Mouse (Mus musculus) heart, adult 2 months (tissue): ENCODE results near the gene Tbxas1.

Source experiments
- CTCF ChIP-seq: fragments of 200-600 bp; IDR thresholded peaks from 2 replicates; pipeline ENCODE4 v1.8.1; 2022; ENCODE audit warnings: antibody characterized with exemption, mild to moderate bottlenecking, moderate library complexity
- EP300 ChIP-seq: fragments of 200-500 bp; IDR thresholded peaks from 2 replicates; pipeline ENCODE4 v1.6.1; 2011; ENCODE audit warnings: low read depth, low read length, control low read depth; ENCODE audit not compliant: insufficient read depth
- POLR2A ChIP-seq: fragments of 200-500 bp; IDR thresholded peaks from 2 replicates; pipeline ENCODE4 v1.6.1; 2011; ENCODE audit warnings: mild to moderate bottlenecking, low read depth, low read length, control low read depth; ENCODE audit not compliant: insufficient read depth

DNA sequence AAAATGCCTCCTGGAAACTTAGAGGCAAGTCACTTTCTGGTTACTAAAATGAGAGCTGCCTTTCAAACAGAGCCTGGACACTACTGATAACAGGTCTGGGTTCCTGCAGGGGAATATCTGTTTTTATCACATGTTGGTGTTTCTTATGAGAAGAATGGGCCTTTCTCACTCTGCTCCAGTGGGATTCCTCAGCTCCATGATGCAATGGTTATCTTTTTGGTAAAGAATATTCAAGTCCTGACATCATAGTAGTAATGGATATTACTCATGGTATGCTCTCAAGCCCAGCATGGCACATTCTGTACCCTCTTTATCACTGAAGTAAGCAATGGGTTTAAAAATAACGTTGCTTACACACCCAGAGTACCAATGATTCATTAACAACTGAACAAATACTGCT is 40.0 kb upstream of the Tbxas1 start:
- TF ChIP-seq POLR2A, result no peak
- TF ChIP-seq CTCF, result no peak
- TF ChIP-seq EP300, result no peak
